Mouse (Mus musculus) stomach, embryonic 14.5 days (tissue): ENCODE results near the gene Ttc25. TPM values are rescaled to one million over a fixed set of nuclear protein-coding genes. Genes with fewer than 3 reads are reported as not detected.

Experiments used
- ATAC-seq: fragments of 200-750 bp; cut with Nextera tagmentation; 2 replicates; pipeline ENCODE4 v1.8.0; 2017; ENCODE audit warnings: low read depth, moderate TSS enrichment; ENCODE audit not compliant: insufficient number of reproducible peaks, insufficient read depth, low FRiP score
- H3K27ac ChIP-seq: fragments of 300-500 bp; sonication (generic); 2 replicates; pipeline ENCODE4 v1.5.1; 2014; ENCODE audit warnings: mild to moderate bottlenecking, low read length, moderate library complexity, mixed read lengths
- H3K27me3 ChIP-seq: fragments of 300-500 bp; sonication (generic); 2 replicates; pipeline ENCODE4 v1.6.1; 2014; ENCODE audit warnings: low read length, control low read depth, mixed read lengths; ENCODE audit not compliant: control insufficient read depth, insufficient read depth
- H3K36me3 ChIP-seq: fragments of 300-500 bp; sonication (generic); 2 replicates; pipeline ENCODE4 v1.6.1; 2014; ENCODE audit warnings: mild to moderate bottlenecking, control low read depth, low read length, moderate library complexity, mixed read lengths; ENCODE audit not compliant: control insufficient read depth, insufficient read depth
- H3K4me1 ChIP-seq: fragments of 300-500 bp; sonication (generic); 2 replicates; pipeline ENCODE4 v1.6.1; 2014; ENCODE audit warnings: low read length, control low read depth, mixed read lengths; ENCODE audit not compliant: control insufficient read depth, insufficient read depth
- H3K4me2 ChIP-seq: fragments of 300-500 bp; sonication (generic); replicated peaks from 2 replicates; pipeline ENCODE4 v1.6.1; 2014; ENCODE audit warnings: low read depth, low read length, control low read depth
- H3K4me3 ChIP-seq: fragments of 300-500 bp; sonication (generic); 2 replicates; pipeline ENCODE4 v1.5.1; 2014; ENCODE audit warnings: low read depth, low read length, control low read depth
- H3K9ac ChIP-seq: fragments of 300-500 bp; sonication (generic); replicated peaks from 2 replicates; pipeline ENCODE4 v1.6.1; 2014; ENCODE audit warnings: low read depth, mild to moderate bottlenecking, control low read depth, low read length, moderate library complexity, mixed read lengths
- H3K9me3 ChIP-seq: fragments of 300-500 bp; sonication (generic); 2 replicates; pipeline ENCODE4 v1.6.1; 2016; ENCODE audit warnings: low read depth, low read length, control low read depth; ENCODE audit not compliant: control insufficient read depth
- WGBS: fragments of 180-500 bp; shearing (Covaris S2); extraction: QIAGEN DNeasy Blood & Tissue Kit; methylation state at CpG from one replicate; pipeline ENCODE4 v1.1.7; 2014; 5-methylcytosine and 5-hydroxymethylcytosine counted together
- polyA plus RNA-seq: library from polyadenylated mRNA; unstranded; fragments of >200 nt; fragmentation: Nextera tagmentation; extraction: Ambion mirVana; gene quantifications from 2 replicates; pipeline ENCODE4 v1.2.1, GENCODE M21; 2014

Ttc25 gene
- polyA plus RNA-seq, 1 experiment from 2014 or later = 1.1 TPM

- Histone ChIP-seq H3K4me3 (no peak overlapping the region), H3K27ac (no peak overlapping the region), H3K36me3 (peaks cover 91% of the 10 kb centered on the region), H3K9ac (no peak overlapping the region), H3K4me1 (no peaks in the 10 kb centered on the region), H3K27me3 (no peaks in the 10 kb centered on the region), H3K9me3 (no peaks in the 10 kb centered on the region), H3K4me2 (no peak overlapping the region)
- 96% methylated on average over 3 of the region's 3 CpGs for WGBS
- no peak for ATAC-seq
Measured at GRCm38 (mm10) chr11:100585148-100585547, 39.7 kb downstream of the Ttc25 start.

GRCm38 (mm10) chr11:100588462-100588861, 43.1 kb downstream of the Ttc25 start:
- H3K9ac ChIP-seq = no peak overlapping the region
- H3K4me2 ChIP-seq = no peak overlapping the region
- no peaks in the 10 kb centered on the region for H3K9me3 ChIP-seq
- WGBS = 95% methylated on average over 2 of the region's 2 CpGs
- no peaks in the 10 kb centered on the region for H3K4me1 ChIP-seq
- no peak overlapping the region for H3K4me3 ChIP-seq
- no peak for ATAC-seq
- H3K36me3 ChIP-seq = peaks cover 96% of the 10 kb centered on the region
- H3K27me3 ChIP-seq = no peaks in the 10 kb centered on the region
- H3K27ac ChIP-seq = no peak overlapping the region

- H3K36me3 ChIP-seq = peaks cover 89% of the 10 kb centered on the region
- no peak overlapping the region for H3K9ac ChIP-seq
- no peak overlapping the region for H3K4me3 ChIP-seq
- no peaks in the 10 kb centered on the region for H3K27me3 ChIP-seq
- no peaks in the 10 kb centered on the region for H3K9me3 ChIP-seq
- no peak overlapping the region for H3K4me2 ChIP-seq
- 89% methylated on average over 11 of the region's 11 CpGs for WGBS
- no peak overlapping the region for H3K27ac ChIP-seq
- H3K4me1 ChIP-seq = no peaks in the 10 kb centered on the region
- ATAC-seq = no peak
Measured at GRCm38 (mm10) chr11:100592346-100593046, 47.1 kb downstream of the Ttc25 start.

GRCm38 (mm10) chr11:100594608-100595007, 49.2 kb downstream of the Ttc25 start:
- Histone ChIP-seq H3K4me3 (no peak overlapping the region), H3K27ac (no peak overlapping the region), H3K27me3 (no peaks in the 10 kb centered on the region), H3K9ac (no peak overlapping the region), H3K9me3 (no peaks in the 10 kb centered on the region), H3K4me1 (no peaks in the 10 kb centered on the region), H3K4me2 (no peak overlapping the region), H3K36me3 (peaks cover 89% of the 10 kb centered on the region)
- ATAC-seq = no peak
- 84% methylated on average over 7 of the region's 7 CpGs for WGBS

- Histone ChIP-seq H3K4me2 (no peak overlapping the region), H3K27ac (no peak overlapping the region), H3K36me3 (peaks cover 89% of the 10 kb centered on the region), H3K4me1 (no peaks in the 10 kb centered on the region), H3K9ac (no peak overlapping the region), H3K4me3 (no peak overlapping the region), H3K27me3 (no peaks in the 10 kb centered on the region), H3K9me3 (no peaks in the 10 kb centered on the region)
- WGBS = 76% methylated on average over 4 of the region's 4 CpGs
- no peak for ATAC-seq
Measured at GRCm38 (mm10) chr11:100595533-100595932, 50.1 kb downstream of the Ttc25 start.

GRCm38 (mm10) chr11:100598074-100598473, 52.7 kb downstream of the Ttc25 start:
- no peak overlapping the region for H3K4me3 ChIP-seq
- no peak overlapping the region for H3K9ac ChIP-seq
- H3K36me3 ChIP-seq = peaks cover 78% of the 10 kb centered on the region
- H3K9me3 ChIP-seq = no peaks in the 10 kb centered on the region
- H3K27ac ChIP-seq = no peak overlapping the region
- no peak for ATAC-seq
- WGBS = 81% methylated on average over 4 of the region's 4 CpGs
- no peaks in the 10 kb centered on the region for H3K27me3 ChIP-seq
- no peaks in the 10 kb centered on the region for H3K4me1 ChIP-seq
- no peak overlapping the region for H3K4me2 ChIP-seq

GRCm38 (mm10) chr11:100601372-100601771, 56.0 kb downstream of the Ttc25 start:
- ATAC-seq = no peak
- H3K4me3 ChIP-seq = no peak overlapping the region
- peaks cover 3% of the 10 kb centered on the region; the same call in 1 of the 2 replicates for H3K4me1 ChIP-seq
- 98% methylated on average over 3 of the region's 3 CpGs for WGBS
- no peak overlapping the region for H3K27ac ChIP-seq
- no peak overlapping the region for H3K4me2 ChIP-seq
- H3K36me3 ChIP-seq = peaks cover 57% of the 10 kb centered on the region
- H3K27me3 ChIP-seq = no peaks in the 10 kb centered on the region
- no peak overlapping the region for H3K9ac ChIP-seq
- no peaks in the 10 kb centered on the region for H3K9me3 ChIP-seq

- no peak for ATAC-seq
- 89% methylated on average over 9 of the region's 9 CpGs for WGBS
- H3K9ac ChIP-seq = no peak overlapping the region
- peaks cover 3% of the 10 kb centered on the region; the same call in 1 of the 2 replicates for H3K4me1 ChIP-seq
- H3K27ac ChIP-seq = no peak overlapping the region
- no peaks in the 10 kb centered on the region for H3K9me3 ChIP-seq
- H3K36me3 ChIP-seq = peaks cover 40% of the 10 kb centered on the region
- no peaks in the 10 kb centered on the region for H3K27me3 ChIP-seq
- no peak overlapping the region for H3K4me3 ChIP-seq
- H3K4me2 ChIP-seq = no peak overlapping the region
Measured at GRCm38 (mm10) chr11:100603155-100603554, 57.7 kb downstream of the Ttc25 start.

GRCm38 (mm10) chr11:100603813-100604212, 58.4 kb downstream of the Ttc25 start:
- no peak overlapping the region for H3K9ac ChIP-seq
- H3K36me3 ChIP-seq = peaks cover 34% of the 10 kb centered on the region
- no peak for ATAC-seq
- no peaks in the 10 kb centered on the region for H3K9me3 ChIP-seq
- peaks cover 3% of the 10 kb centered on the region; the same call in 1 of the 2 replicates for H3K4me1 ChIP-seq
- H3K4me3 ChIP-seq = no peak overlapping the region
- 81% methylated on average over 8 of the region's 8 CpGs for WGBS
- H3K27me3 ChIP-seq = no peaks in the 10 kb centered on the region
- no peak overlapping the region for H3K27ac ChIP-seq
- no peak overlapping the region for H3K4me2 ChIP-seq
